Comparison of ENCODE assay signal across 15 mouse cellular contexts in genomic region chr1:155505361-155506077, GRCm38 (mm10). TPM values are rescaled to one million over a fixed set of nuclear protein-coding genes. Genes with fewer than 3 reads are reported as not detected.
A peak's percentile ranks its signal among the peaks of the same experiment; 100 is the strongest.
DNase-seq lines count a peak whose midpoint lies in the region; ATAC-seq and TF ChIP-seq lines count a peak whose summit lies in the region.
"Had no signal": no experiment of that assay in that cellular context is flagged by ENCODE, and none has a peak within 500 bp of the region (broad histone marks: within the 10 kb centered on the region; RNA-seq: fewer than 3 reads in every experiment).

No protein-coding gene starts in this region.

- intact Hi-C loops in heart, adult 2 months (cut with DNase I): no loop called here

- H3K79me2 ChIP-seq in heart, adult 2 months (replicated peaks; ENCODE audit: control insufficient read depth, insufficient read depth, low read length): no peaks in the 10 kb centered on the region

- no peak for TF ChIP-seq CTCF in heart, adult 2 months (IDR thresholded peaks at IDR 0.05)
- TF ChIP-seq CTCF in lung, embryonic 14.5 days (IDR thresholded peaks at IDR 0.05; ENCODE audit: low read depth): no peak

- TF ChIP-seq EP300 in heart, adult 2 months (IDR thresholded peaks at IDR 0.05; ENCODE audit: insufficient read depth, low read depth, low read length): no peak

- no peaks in the 10 kb centered on the region for H3K27me3 ChIP-seq in heart, adult 2 months (ENCODE audit: control insufficient read depth, insufficient read depth, low read length)
- no peaks in the 10 kb centered on the region for H3K27me3 ChIP-seq in lung, embryonic 14.5 days (ENCODE audit: insufficient read depth, low read length)
- no peaks in the 10 kb centered on the region for H3K27me3 ChIP-seq in hindbrain, embryonic 10.5 days (ENCODE audit: insufficient read depth, poor library complexity, severe bottlenecking)
- H3K27me3 ChIP-seq: midbrain, embryonic 15.5 days had no signal

- peaks cover 4% of the 10 kb centered on the region for H3K4me1 ChIP-seq in heart, adult 2 months (ENCODE audit: control insufficient read depth, insufficient read depth, low read length)
- peaks cover 6% of the 10 kb centered on the region; the same call in 1 of the 2 replicates for H3K4me1 ChIP-seq in lung, embryonic 14.5 days (ENCODE audit: insufficient read depth)
- H3K4me1 ChIP-seq in hindbrain, embryonic 10.5 days (replicated peaks): peaks cover 5% of the 10 kb centered on the region; the same call in 1 of the 2 replicates

- H3K9ac ChIP-seq in heart, adult 2 months (ENCODE audit: low read depth, low read length): no peak overlapping the region
- H3K9ac ChIP-seq in lung, embryonic 14.5 days: no peak overlapping the region
- H3K9ac ChIP-seq: liver, embryonic 14.5 days; midbrain, embryonic 15.5 days had no signal

- ATAC-seq in lung, embryonic 14.5 days (ENCODE audit: insufficient read depth): peak; percentile 33; the same call in 1 of the 2 replicates
- peak; percentile 67 for ATAC-seq in inflammation-experienced regulatory T-cells, adult 6 months
- ATAC-seq: midbrain, embryonic 15.5 days had no signal

- TF ChIP-seq POLR2A in heart, adult 2 months (IDR thresholded peaks at IDR 0.05; ENCODE audit: insufficient read depth, low read depth, low read length): no peak

- no peaks in the 10 kb centered on the region for H3K9me3 ChIP-seq in lung, embryonic 14.5 days (ENCODE audit: low read depth, low read length)
- no peaks in the 10 kb centered on the region for H3K9me3 ChIP-seq in hindbrain, embryonic 10.5 days
- H3K9me3 ChIP-seq: midbrain, embryonic 15.5 days had no signal

- H3K4me2 ChIP-seq in lung, embryonic 14.5 days: no peak overlapping the region
- H3K4me2 ChIP-seq: midbrain, embryonic 15.5 days had no signal

- no peak overlapping the region for H3K4me3 ChIP-seq in heart, adult 2 months
- H3K4me3 ChIP-seq in lung, embryonic 14.5 days (ENCODE audit: low read depth, low read length): no peak overlapping the region
- no peak overlapping the region for H3K4me3 ChIP-seq in hindbrain, embryonic 10.5 days
- H3K4me3 ChIP-seq: midbrain, embryonic 15.5 days had no signal

- no peak for DNase-seq in heart, adult 2 months
- no peak for DNase-seq in heart, adult 8-10 months (ENCODE audit: low spot score)
- peak; percentile 69 for DNase-seq in lung, embryonic 14.5 days
- no peak for DNase-seq in lung, postnatal 4 days
- DNase-seq in NIH3T3 (ENCODE audit: low read depth): peak; percentile 9
- DNase-seq in thymus, adult 18-20 months: no peak
- DNase-seq in hindbrain, embryonic 10.5 days (ENCODE audit: low spot score): no peak
- DNase-seq: adrenal gland, adult 2 months; cerebellum, adult 11 months; cerebellum, postnatal 25 days; right cerebral cortex, postnatal 4 days; thymus, adult 2 months had no signal

- peak overlapping the region; percentile 50 for H3K27ac ChIP-seq in heart, adult 2 months
- peak overlapping the region; percentile 42 for H3K27ac ChIP-seq in lung, embryonic 14.5 days (ENCODE audit: low read depth)
- no peak overlapping the region for H3K27ac ChIP-seq in hindbrain, embryonic 10.5 days
- H3K27ac ChIP-seq: liver, embryonic 14.5 days; midbrain, embryonic 15.5 days had no signal

- no peaks in the 10 kb centered on the region; the same call in 1 of the 2 replicates for H3K36me3 ChIP-seq in heart, adult 2 months (ENCODE audit: control insufficient read depth, insufficient read depth, low read length)
- H3K36me3 ChIP-seq in lung, embryonic 14.5 days (ENCODE audit: insufficient read depth): no peaks in the 10 kb centered on the region
- no peaks in the 10 kb centered on the region for H3K36me3 ChIP-seq in hindbrain, embryonic 10.5 days
- H3K36me3 ChIP-seq: midbrain, embryonic 15.5 days had no signal

- 69% methylated on average over 6 of the region's 6 CpGs for WGBS in heart, adult 2 months
- WGBS in lung, embryonic 14.5 days: 48% methylated on average over 6 of the region's 6 CpGs
- WGBS in hindbrain, embryonic 10.5 days: 84% methylated on average over 6 of the region's 6 CpGs

RNA-seq across cellular contexts. Expression of gene Acbd6, which starts 52.4 kb away (rescaled TPM):
- 10 to 100 TPM; 57.1 to 63.6 TPM for total RNA-seq in heart, adult 2 months (2021)
- 28.3 and 55.7 TPM in 2 replicates for polyA plus RNA-seq in heart, adult 2 months (2012; rRNA removed)
- 10 to 100 TPM; 47.2 to 61.5 (median 56.7) TPM for total RNA-seq in heart, adult 8-10 months (2022)
- 83.5 and 88.0 TPM in 2 replicates for polyA plus RNA-seq in lung, embryonic 14.5 days (2014; fragmentation: Nextera tagmentation; extraction: Ambion mirVana)
- polyA plus RNA-seq in inflammation-experienced regulatory T-cells, adult 6 months (2017; shearing (Covaris generic)): 10 to 100 TPM in 1 of 3 experiments, 1 to 10 TPM in 2; 6.8 to 10.4 (median 8.6) TPM
- 72.8 and 83.6 TPM in 2 replicates for polyA plus RNA-seq in hindbrain, embryonic 10.5 days (2016; fragmentation: Nextera tagmentation; extraction: Ambion mirVana)

Comparison
In these comparisons a context has a peak if more than half of its experiments do, and no peak if none do; other contexts are left out.
1. DNase-seq: peak in lung, embryonic 14.5 days (single experiment) and NIH3T3 (single experiment); none in heart, adult 2 months (0 of 2), heart, adult 8-10 months (single experiment), lung, postnatal 4 days (0 of 2), thymus, adult 18-20 months (0 of 2) and hindbrain, embryonic 10.5 days (single experiment).